Mouse (Mus musculus) hindbrain, embryonic 14.5 days (tissue): Measurements from ENCODE around the gene Zfp592. TPM values are rescaled to one million over a fixed set of nuclear protein-coding genes. Genes with fewer than 3 reads are reported as not detected.
"Not testable (repeated sequence)": the region's sequence is repeated elsewhere in the genome, so short reads cannot be mapped to it uniquely, and the experiment has no call there.

Experiments
- ATAC-seq: fragments of 200-750 bp; cut with Nextera tagmentation; 2 replicates; pipeline ENCODE4 v1.8.0; 2017; ENCODE audit warnings: moderate number of reproducible peaks, mild to moderate bottlenecking, moderate TSS enrichment, moderate library complexity; ENCODE audit not compliant: low FRiP score
- DNase-seq: peaks from one replicate; pipeline ENCODE4 v3.0.0-alpha.2; 2015; ENCODE audit warnings: low spot score
- H3K27ac ChIP-seq: fragments of 300-500 bp; sonication (generic); 2 replicates; pipeline ENCODE4 v1.5.1; 2014; ENCODE audit warnings: mild to moderate bottlenecking, moderate library complexity
- H3K27me3 ChIP-seq: fragments of 300-500 bp; sonication (generic); 2 replicates; pipeline ENCODE4 v1.6.1; 2014; ENCODE audit warnings: mild to moderate bottlenecking, low read length, mixed read lengths; ENCODE audit not compliant: control insufficient read depth, insufficient read depth
- H3K36me3 ChIP-seq: fragments of 300-500 bp; sonication (generic); replicated peaks from 2 replicates; pipeline ENCODE4 v1.6.1; 2014; ENCODE audit not compliant: control insufficient read depth, insufficient read depth
- H3K4me1 ChIP-seq: fragments of 300-500 bp; sonication (generic); replicated peaks from 2 replicates; pipeline ENCODE4 v1.6.1; 2014; ENCODE audit warnings: antibody characterized with exemption, low read length, mixed read lengths; ENCODE audit not compliant: control insufficient read depth, insufficient read depth
- H3K4me2 ChIP-seq: fragments of 300-500 bp; sonication (generic); replicated peaks from 2 replicates; pipeline ENCODE4 v1.6.1; 2014; ENCODE audit warnings: mild to moderate bottlenecking, moderate library complexity
- H3K4me3 ChIP-seq: fragments of 300-500 bp; sonication (generic); replicated peaks from 2 replicates; pipeline ENCODE4 v1.5.1; 2014; ENCODE audit warnings: mild to moderate bottlenecking, low read length
- H3K9ac ChIP-seq: fragments of 300-500 bp; sonication (generic); 2 replicates; pipeline ENCODE4 v1.6.1; 2014
- H3K9me3 ChIP-seq: fragments of 300-500 bp; sonication (generic); 2 replicates; pipeline ENCODE4 v1.6.1; 2016; ENCODE audit warnings: low read length; ENCODE audit not compliant: control insufficient read depth
- WGBS: fragments of 180-500 bp; shearing (Covaris S2); extraction: QIAGEN DNeasy Blood & Tissue Kit; methylation state at CpG from one replicate; pipeline ENCODE4 v1.1.7; 2014; 5-methylcytosine and 5-hydroxymethylcytosine counted together
- polyA plus RNA-seq: library from polyadenylated mRNA; unstranded; fragments of >200 nt; fragmentation: Nextera tagmentation; extraction: Ambion mirVana; gene quantifications from 2 replicates; pipeline ENCODE4 v1.2.1, GENCODE M21; 2014

The Zfp592 gene
- polyA plus RNA-seq, 1 experiment from 2014 or later, result 10.4 TPM

DNA sequence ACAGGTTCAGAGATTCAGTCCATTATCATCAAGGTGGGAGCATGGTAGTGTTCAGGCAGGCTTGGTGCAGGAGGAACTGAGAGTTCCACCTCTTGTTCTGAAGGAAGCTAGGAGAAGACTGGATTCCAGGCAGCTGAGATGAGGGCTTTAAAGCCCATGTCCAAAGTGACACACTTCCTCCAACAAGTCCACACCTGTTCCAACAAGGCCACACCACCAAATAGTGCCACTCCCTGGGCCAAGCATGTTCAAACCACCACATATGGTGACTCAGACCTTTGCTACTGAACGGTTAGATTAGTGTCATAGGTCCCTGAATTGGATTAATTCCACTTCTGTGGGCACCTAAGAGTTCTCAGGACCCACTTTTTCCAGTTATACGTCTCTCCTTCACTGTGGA, 22.1 kb upstream of the Zfp592 start:
- Histone ChIP-seq H3K9me3 (no peaks in the 10 kb centered on the region), H3K36me3 (no peaks in the 10 kb centered on the region), H3K4me3 (no peak overlapping the region), H3K27ac (no peak overlapping the region), H3K27me3 (no peaks in the 10 kb centered on the region), H3K9ac (no peak overlapping the region), H3K4me2 (no peak overlapping the region), H3K4me1 (no peaks in the 10 kb centered on the region)
- 70% methylated on average over 2 of the region's 2 CpGs for WGBS
- no peak for ATAC-seq
- no peak for DNase-seq

DNA sequence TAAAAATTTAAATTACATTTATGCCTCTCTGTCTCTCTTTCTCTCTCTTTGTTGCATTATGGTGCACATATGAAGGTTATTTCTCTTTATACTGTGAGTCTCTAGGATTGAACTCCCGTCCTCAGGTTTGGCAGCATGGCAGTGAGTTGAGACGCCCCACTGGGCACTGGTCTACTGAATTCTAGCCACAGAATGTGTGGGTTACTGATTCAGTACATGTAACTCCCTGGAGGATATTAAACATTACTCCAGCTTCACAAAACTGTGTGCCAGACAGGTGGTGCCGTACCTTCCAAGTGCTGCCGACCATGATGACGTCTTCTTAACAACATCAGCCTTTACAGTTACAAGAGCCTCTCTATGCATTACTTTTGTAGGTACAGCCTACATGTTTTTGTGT, 21.4 kb upstream of the Zfp592 start:
- Histone ChIP-seq H3K9me3 (no peaks in the 10 kb centered on the region), H3K4me2 (no peak overlapping the region), H3K4me3 (no peak overlapping the region), H3K4me1 (no peaks in the 10 kb centered on the region), H3K36me3 (no peaks in the 10 kb centered on the region), H3K27me3 (no peaks in the 10 kb centered on the region), H3K9ac (no peak overlapping the region), H3K27ac (no peak overlapping the region)
- ATAC-seq, result no peak
- no peak for DNase-seq
- 94% methylated on average over 5 of the region's 5 CpGs for WGBS

DNA sequence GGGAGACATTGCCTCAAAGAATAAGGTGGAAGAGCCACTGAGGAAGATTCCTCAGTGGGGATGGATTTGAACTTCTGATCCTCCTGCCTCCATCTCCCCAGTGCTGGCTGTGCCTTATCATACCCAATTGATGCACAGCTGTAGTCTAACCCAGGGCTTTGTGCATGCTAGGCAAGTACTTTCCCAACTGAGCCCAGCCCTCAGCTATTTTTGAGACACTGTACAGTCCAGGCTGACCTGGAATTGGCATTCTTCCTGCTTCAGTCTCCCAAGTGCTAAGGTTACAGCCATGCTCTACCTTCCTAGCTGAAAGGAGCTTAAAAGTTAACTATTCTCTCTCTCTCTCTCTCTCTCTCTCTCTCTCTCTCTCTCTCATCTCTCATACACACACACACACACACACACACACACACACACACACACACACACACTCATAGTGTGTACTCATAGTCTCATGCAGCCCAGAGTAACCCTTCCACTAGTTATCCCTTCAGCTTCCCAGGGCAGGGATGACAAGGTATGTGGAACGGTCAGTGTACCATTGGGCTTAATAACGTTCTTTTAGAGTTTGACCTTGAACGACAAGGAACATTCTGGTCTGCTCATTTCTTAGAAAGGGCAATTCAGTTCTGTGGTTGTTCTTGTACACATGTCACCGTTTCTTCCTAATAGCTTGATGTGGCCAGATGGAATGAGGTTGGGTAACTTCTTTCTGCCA, 20.4 kb upstream of the Zfp592 start:
- WGBS, result 87% methylated on average over 4 of the region's 4 CpGs

DNA sequence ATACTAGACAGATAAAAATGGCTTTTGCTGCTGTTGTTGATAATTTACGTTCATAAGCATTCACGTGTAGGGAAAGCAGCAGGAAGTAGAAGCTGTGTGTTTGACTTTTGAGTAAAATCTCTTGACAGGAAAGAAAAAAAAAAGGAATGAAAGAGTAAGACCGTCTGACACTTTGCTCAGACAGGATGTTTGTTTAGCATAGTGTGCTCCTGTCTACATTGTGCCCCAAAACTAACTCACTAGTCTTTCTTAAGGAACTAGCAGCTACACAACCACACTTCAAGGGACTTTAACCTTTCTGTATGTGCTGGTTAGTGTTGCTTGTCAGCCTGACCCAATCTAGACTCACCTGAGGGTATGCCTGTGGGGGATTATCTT, 19.9 kb upstream of the Zfp592 start:
- H3K9ac ChIP-seq, DNase-seq, H3K4me3 ChIP-seq, H3K36me3 ChIP-seq, H3K4me2 ChIP-seq, H3K9me3 ChIP-seq, H3K27ac ChIP-seq, H3K4me1 ChIP-seq, H3K27me3 ChIP-seq, ATAC-seq: not testable (repeated sequence)
- 71% methylated on average over 3 of the region's 3 CpGs for WGBS

More for the DNA sequence above, 20.4 kb upstream of the Zfp592 start:
- not testable (repeated sequence) for DNase-seq, H3K9me3 ChIP-seq, ATAC-seq, H3K9ac ChIP-seq, H3K4me3 ChIP-seq, H3K27me3 ChIP-seq, H3K27ac ChIP-seq, H3K36me3 ChIP-seq, H3K4me2 ChIP-seq, H3K4me1 ChIP-seq

DNA sequence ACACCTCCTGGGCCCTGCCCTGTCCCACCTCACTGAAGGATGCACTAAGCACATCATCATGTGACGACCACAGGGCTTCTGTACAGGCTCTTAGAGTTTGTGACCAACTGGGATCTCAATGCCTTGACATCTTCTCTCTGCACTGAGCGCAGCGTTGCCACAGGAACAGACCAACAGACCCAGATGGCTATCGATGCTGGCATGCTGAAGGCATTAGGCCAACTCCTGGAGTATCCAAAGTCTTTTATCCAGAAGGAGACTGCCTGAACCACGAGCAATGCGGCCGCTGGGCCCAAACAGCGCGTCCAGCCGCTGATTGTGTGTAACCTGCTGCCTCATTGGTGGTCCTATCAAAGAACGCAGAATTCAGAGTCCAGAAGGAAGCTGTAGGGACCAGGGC, 12.9 kb upstream of the Zfp592 start:
- Histone ChIP-seq H3K9ac (no peak overlapping the region), H3K9me3 (no peaks in the 10 kb centered on the region), H3K27ac (no peak overlapping the region), H3K36me3 (no peaks in the 10 kb centered on the region), H3K4me3 (no peak overlapping the region), H3K4me2 (no peak overlapping the region), H3K27me3 (no peaks in the 10 kb centered on the region), H3K4me1 (no peaks in the 10 kb centered on the region)
- DNase-seq, result no peak
- 87% methylated on average over 11 of the region's 11 CpGs for WGBS
- ATAC-seq, result no peak

DNA sequence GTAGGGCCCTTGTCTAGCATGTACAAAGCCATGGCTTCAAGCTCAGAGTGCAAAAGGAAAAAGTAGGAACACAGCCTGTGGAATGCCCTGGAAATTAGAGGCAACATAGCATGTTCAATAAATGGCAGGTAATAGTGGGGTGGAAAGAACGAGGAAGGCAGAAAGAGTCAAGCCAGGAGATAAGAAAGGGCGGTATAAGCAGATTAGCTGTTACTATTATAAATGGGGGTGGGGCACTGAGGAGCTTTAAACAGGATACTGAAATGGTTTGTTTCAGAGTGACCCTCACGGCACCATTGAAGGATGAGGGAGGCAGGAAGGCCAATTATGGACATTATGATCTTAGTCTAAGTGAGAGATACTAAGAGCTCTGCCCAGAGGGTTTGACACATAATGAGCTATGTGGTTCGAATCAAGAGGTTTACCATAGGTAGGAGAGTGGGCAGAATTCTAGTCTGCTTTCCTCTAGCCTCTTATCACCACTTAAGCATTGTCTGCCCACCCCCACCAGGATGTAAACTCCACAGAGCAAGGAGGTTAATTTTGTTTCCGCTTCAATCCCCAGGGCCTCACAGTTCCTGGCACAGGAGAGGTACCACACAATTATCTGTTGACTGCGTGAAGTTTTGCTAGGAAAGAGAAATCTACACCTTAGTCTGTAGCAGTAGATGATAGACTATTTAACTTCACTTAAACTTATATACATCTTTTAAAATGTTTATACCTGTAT, 6.9 kb upstream of the Zfp592 start:
- DNase-seq (no peak), ATAC-seq (no peak)
- H3K4me3 ChIP-seq, result no peak overlapping the region
- peaks cover 2% of the 10 kb centered on the region for H3K4me1 ChIP-seq
- H3K9ac ChIP-seq, result no peak overlapping the region
- no peak overlapping the region for H3K4me2 ChIP-seq
- H3K9me3 ChIP-seq, result no peaks in the 10 kb centered on the region
- no peaks in the 10 kb centered on the region for H3K36me3 ChIP-seq
- H3K27me3 ChIP-seq, result no peaks in the 10 kb centered on the region
- 75% methylated on average over 6 of the region's 6 CpGs for WGBS
- no peak overlapping the region for H3K27ac ChIP-seq

DNA sequence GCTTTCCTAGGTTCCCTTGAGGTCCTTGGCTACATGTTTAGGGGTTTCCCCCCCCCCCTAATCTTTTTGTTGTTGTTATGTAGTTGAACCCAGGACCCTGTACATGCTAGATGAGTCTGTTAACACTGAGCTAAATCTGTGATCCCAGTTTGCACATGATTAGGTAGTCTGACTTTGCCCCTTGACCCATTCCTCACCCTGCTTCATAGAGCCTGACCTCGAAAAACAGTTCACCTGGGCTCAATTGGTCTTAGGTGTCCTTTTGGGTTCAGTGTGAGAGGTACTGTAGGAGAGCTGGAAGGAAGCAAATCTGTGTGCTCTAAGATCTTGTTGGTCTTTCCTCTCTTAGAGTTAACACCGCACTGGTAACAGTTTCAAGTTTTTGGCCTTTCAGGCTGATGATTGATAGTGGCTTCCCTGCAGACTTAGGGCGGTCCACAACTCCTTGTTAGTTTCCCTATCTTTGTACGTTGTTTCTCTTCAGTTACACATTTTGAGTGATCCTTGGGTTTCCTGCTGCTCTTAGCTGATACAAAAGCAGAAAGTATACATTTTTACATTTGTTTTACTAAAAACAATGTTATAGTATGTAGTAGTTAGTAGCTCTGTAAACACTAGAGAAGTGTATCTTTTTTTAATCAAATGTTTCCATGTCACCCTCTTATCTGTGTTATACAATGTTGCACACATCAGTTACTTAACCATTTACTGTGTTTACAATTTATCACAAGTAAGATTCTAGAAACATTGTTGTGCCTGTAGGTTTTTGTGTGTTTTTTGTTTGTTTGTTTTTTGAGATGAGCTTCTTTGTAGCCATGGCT, 5.5 kb upstream of the Zfp592 start:
- Histone ChIP-seq H3K4me3 (no peak overlapping the region), H3K9me3 (no peaks in the 10 kb centered on the region), H3K27me3 (no peaks in the 10 kb centered on the region), H3K36me3 (no peaks in the 10 kb centered on the region), H3K27ac (no peak overlapping the region), H3K4me2 (no peak overlapping the region), H3K9ac (no peak overlapping the region), H3K4me1 (peaks cover 13% of the 10 kb centered on the region)
- ATAC-seq (no peak), DNase-seq (no peak)
- WGBS, result 75% methylated on average over 4 of the region's 4 CpGs

DNA sequence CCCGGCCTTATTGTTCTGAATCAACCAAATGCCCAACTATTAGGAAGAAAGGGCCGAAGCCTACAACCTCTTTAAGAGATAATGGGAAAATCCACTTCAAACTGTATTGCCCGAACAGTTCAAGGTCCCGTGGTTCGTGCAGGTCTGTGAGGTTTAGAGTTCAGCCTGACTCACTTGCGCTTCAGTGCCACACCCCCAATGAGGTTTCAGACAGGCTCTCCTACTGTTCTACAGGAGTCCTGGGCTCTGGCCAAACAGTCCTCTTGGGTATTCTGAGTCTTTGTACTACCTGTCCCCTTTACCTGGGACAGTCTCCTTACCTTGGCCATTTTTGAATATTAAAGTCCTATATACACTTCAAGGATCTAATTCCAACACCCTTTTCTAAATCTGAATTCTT, 3.2 kb upstream of the Zfp592 start:
- Histone ChIP-seq H3K4me2 (no peak overlapping the region), H3K27ac (no peak overlapping the region)
- no peak for ATAC-seq

DNA sequence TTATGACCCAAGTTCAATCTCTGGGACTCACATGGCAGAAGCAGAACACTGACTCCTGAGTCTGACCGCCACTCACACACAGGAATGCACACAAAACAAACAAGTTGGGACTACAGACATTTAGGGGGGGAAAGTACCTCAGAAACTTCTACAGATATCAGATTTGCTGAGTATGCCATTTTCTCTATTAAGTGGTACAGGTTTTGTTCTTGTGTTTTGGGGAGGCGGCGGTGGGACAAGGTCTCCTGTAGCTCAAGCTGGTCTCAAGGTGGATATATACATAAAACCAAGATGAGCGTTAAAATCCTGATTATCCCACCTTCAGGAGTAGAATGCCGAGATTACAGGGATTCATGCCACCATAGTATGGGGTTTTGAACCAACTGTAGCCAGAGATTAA, 1.9 kb upstream of the Zfp592 start:
- DNase-seq (no peak), ATAC-seq (no peak)
- Histone ChIP-seq H3K9ac (0 out of 2 replicates have a peak overlapping the region, but pooled peaks have one; percentile 96), H3K9me3 (no peaks in the 10 kb centered on the region), H3K4me1 (peaks cover 29% of the 10 kb centered on the region), H3K27me3 (no peaks in the 10 kb centered on the region), H3K4me3 (peak overlapping the region; percentile 96; the same call in 1 of the 2 replicates), H3K36me3 (no peaks in the 10 kb centered on the region), H3K4me2 (peak overlapping the region; percentile 93), H3K27ac (no peak overlapping the region)
- WGBS, result 89% methylated on average over 5 of the region's 5 CpGs

More for the DNA sequence above, 3.2 kb upstream of the Zfp592 start:
- Histone ChIP-seq H3K4me3 (no peak overlapping the region), H3K9ac (no peak overlapping the region), H3K36me3 (no peaks in the 10 kb centered on the region), H3K27me3 (no peaks in the 10 kb centered on the region), H3K4me1 (peaks cover 23% of the 10 kb centered on the region), H3K9me3 (no peaks in the 10 kb centered on the region)
- WGBS, result 95% methylated on average over 6 of the region's 6 CpGs
- no peak for DNase-seq
